Mouse (Mus musculus) 3134 (cell line): ENCODE results near the gene Ublcp1.
A peak's percentile ranks its signal among the peaks of the same experiment; 100 is the strongest.

ENCODE experiments used
- DNase-seq: peaks from one replicate; pipeline ENCODE4 v3.0.0-alpha.2; 2011; ENCODE audit warnings: low spot score; ENCODE audit not compliant: insufficient read length; ENCODE audit errors: extremely low read depth

Gene Ublcp1

DNA sequence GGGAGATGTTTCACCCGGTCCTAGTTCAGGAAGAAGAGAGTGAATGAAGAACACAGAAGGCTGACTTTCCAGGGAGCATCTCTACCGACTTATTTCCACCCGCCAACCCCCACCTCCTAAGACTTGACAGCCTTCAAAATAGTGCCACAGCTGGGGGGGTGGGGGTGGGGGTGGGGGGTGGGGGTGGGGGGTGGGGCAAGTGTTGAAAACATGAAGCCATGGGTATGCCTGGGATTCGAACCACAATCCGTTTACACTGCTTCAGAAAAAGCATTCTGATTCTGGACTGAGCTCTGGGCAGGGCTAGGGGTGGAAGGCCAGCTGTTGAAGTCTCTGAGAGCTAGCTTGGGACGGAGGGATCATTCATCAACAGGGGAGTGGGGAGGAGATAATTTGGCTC is 47.0 kb downstream of the Ublcp1 start:
- no peak for DNase-seq

GRCm38 (mm10) chr11:44422337-44423111 is 47.8 kb downstream of the Ublcp1 start:
- no peak for DNase-seq

DNA sequence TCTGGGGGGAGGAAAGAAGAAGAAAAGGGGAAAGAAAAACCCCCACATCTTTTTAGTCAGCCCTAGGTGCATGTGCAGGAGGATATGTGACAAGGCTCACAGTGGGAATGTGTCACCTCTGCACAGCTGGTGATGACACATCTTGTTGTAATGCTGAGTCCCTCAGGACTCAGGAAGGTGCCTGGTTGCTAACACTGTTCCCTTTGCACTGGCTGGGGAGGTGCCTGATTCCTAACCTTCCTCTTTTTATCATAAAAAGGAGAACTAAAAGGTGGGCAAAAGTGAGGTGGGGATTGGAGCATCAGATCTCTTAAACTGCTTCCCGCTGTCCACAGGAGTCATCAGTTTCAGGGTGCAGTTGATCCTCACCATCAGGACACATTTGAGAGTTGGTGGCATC is 52.9 kb downstream of the Ublcp1 start:
- DNase-seq, result peak; percentile 31

DNA sequence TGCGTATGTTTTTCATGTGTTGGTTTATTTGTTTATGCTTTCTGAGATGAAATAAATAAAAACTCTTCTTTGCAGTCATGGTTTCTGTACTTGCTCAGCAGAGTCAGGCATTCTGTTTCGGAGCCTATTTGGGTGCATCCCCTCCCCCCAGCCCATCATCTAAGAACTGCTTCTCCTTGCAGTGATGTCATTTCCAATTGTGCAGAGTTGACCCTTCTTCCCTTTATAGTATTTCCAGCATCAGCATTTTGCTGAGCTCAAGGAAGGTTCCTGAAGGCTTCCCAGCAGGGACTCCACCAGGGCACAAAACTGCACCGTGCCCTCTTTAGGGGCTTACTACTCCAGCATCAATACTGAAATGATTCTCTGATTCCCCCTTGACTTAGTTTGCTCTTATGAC is 55.7 kb downstream of the Ublcp1 start:
- DNase-seq, result no peak

DNA sequence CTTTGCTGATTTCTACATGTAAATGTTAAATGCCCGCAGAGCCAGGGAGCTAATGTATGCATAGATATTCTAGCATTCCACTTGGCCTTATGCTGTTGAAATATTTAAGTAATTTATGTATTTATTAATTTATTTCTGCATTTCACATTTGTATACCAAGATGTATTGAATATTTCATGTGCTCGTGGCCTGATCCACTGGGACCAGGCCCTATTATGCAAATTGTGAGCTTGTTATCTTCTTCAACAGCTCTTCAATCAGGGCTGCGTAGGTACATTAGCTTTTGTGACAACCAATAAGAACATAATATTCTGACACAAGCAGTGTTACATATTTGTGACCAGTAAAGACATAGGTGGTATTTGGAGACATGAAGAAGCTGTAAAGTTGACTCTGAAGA is 56.9 kb downstream of the Ublcp1 start:
- DNase-seq, result no peak

- DNase-seq, result no peak
Observed at GRCm38 (mm10) chr11:44412276-44412675, 58.0 kb downstream of the Ublcp1 start.

- no peak for DNase-seq
Observed at GRCm38 (mm10) chr11:44410413-44410812, 59.9 kb downstream of the Ublcp1 start.

DNA sequence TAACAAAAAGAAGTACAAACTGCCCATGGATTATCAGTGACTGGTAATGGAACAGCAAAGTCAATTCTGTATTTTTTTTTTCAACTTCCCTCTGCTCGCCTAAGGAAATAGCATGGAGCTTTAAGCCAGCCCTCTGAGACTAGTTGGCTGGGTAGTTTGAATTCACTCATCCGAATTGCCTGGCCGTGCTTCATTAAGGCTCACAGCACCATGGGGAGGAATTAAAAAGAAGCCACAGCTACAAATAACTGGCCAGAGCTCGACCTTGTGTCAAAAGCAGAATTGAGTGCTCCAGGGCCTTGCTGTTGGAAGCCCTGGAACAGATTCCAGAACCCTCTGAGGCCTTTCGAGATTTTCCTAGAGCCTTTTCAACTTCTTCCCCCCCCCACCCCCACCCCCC is 61.7 kb downstream of the Ublcp1 start:
- no peak for DNase-seq

DNA sequence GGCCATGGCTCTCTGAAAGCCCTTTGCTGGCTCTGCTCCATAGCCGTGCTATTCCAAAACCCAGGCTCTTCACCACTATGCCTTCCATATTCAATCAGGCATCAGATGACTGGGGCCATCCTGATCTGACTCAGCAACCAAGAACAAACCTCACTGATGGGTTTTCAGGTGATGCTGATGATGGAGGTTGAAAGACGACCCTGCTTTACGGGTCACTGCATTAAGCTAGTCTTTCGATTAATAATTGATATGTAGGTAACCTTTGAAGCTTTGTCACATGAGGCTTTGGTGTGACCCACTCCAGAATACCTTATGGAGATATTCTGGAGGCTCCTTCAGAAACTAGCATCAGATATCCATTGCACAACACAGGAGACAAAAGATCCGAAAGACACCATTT is 63.8 kb downstream of the Ublcp1 start:
- DNase-seq, result no peak

- DNase-seq, result no peak
Observed at GRCm38 (mm10) chr11:44405961-44406360, 64.3 kb downstream of the Ublcp1 start.

DNA sequence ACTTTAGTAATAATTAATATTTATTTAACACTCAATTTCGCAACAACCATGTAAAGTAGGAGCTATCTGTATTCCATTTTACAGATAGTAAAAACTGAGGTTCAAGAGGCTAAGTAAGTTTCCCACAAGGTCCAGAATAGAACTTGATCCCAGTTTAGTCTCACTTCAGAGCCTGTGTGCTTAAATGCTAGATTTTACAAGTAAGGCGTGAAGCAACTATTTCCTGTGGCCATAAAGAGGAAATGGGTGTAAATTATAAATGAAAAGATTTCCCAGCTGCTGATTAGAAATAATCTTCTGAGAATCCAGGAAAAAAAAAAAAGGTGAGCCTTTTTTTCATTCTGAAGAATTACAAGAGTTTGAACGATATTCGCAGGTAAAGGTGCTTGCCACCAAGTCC is 65.2 kb downstream of the Ublcp1 start:
- no peak for DNase-seq
